Mouse (Mus musculus) cerebral cortex, adult 2 months (tissue): Measurements from ENCODE around the gene Ajm1.

Experiments used
- WGBS: fragments of 180-500 bp; shearing (Covaris S2); methylation state at CpG from one replicate; pipeline ENCODE4 v1.1.7; 2018; 5-methylcytosine and 5-hydroxymethylcytosine counted together

The Ajm1 gene

GRCm38 (mm10) chr2:25566558-25566957 lies 15.0 kb downstream of the Ajm1 start:
- 78% methylated on average over 6 of the region's 6 CpGs for WGBS

GRCm38 (mm10) chr2:25565741-25566140 lies 15.8 kb downstream of the Ajm1 start:
- WGBS, result 90% methylated on average over 8 of the region's 8 CpGs

- WGBS, result 86% methylated on average over 9 of the region's 9 CpGs
These were observed 19.6 kb downstream of the Ajm1 start for GRCm38 (mm10) chr2:25561946-25562345.

GRCm38 (mm10) chr2:25560551-25560950 lies 21.0 kb downstream of the Ajm1 start:
- WGBS, result 87% methylated on average over 8 of the region's 8 CpGs

GRCm38 (mm10) chr2:25558774-25559173 lies 22.8 kb downstream of the Ajm1 start:
- 51% methylated on average over 6 of the region's 6 CpGs for WGBS

GRCm38 (mm10) chr2:25557964-25558360 lies 23.6 kb downstream of the Ajm1 start:
- WGBS, result under 1% methylated on average over 24 of the region's 24 CpGs

GRCm38 (mm10) chr2:25557221-25557963 lies 24.2 kb downstream of the Ajm1 start, which contains the start of gene Edf1:
Gene Edf1, plus strand, starts transcription at chr2:25557847.
- WGBS, result under 1% methylated on average over 61 of the region's 61 CpGs

- 60% methylated on average over 1 of the region's 1 CpGs for WGBS
These were observed 25.3 kb downstream of the Ajm1 start for GRCm38 (mm10) chr2:25556296-25556695.

- 65% methylated on average over 2 of the region's 2 CpGs for WGBS
These were observed 26.1 kb downstream of the Ajm1 start for GRCm38 (mm10) chr2:25555479-25555878.

GRCm38 (mm10) chr2:25553171-25553786 lies 28.3 kb downstream of the Ajm1 start:
- WGBS, result 90% methylated on average over 4 of the region's 4 CpGs

GRCm38 (mm10) chr2:25551186-25551585 lies 30.4 kb downstream of the Ajm1 start:
- WGBS, result 40% methylated on average over 5 of the region's 5 CpGs

GRCm38 (mm10) chr2:25549021-25549991 lies 32.3 kb downstream of the Ajm1 start:
- 67% methylated on average over 9 of the region's 9 CpGs for WGBS

- 2% methylated on average over 48 of the region's 48 CpGs for WGBS
These were observed 34.6 kb downstream of the Ajm1 start, which contains the start of gene Traf2 for GRCm38 (mm10) chr2:25546811-25547491. Gene Traf2, minus strand, starts transcription at chr2:25546940.

- WGBS, result 10% methylated on average over 40 of the region's 43 CpGs
These were observed 35.4 kb downstream of the Ajm1 start for GRCm38 (mm10) chr2:25545996-25546810.

- WGBS, result 92% methylated on average over 10 of the region's 10 CpGs
These were observed 39.8 kb downstream of the Ajm1 start for GRCm38 (mm10) chr2:25541644-25542367.

GRCm38 (mm10) chr2:25540541-25540948 lies 41.0 kb downstream of the Ajm1 start:
- 88% methylated on average over 4 of the region's 4 CpGs for WGBS

- WGBS, result 96% methylated on average over 8 of the region's 8 CpGs
These were observed 45.0 kb downstream of the Ajm1 start for GRCm38 (mm10) chr2:25536531-25536930.

- 96% methylated on average over 2 of the region's 2 CpGs for WGBS
These were observed 46.7 kb downstream of the Ajm1 start for GRCm38 (mm10) chr2:25534866-25535182.

- WGBS, result 78% methylated on average over 3 of the region's 3 CpGs
These were observed 47.2 kb downstream of the Ajm1 start for GRCm38 (mm10) chr2:25534178-25534865.
